Mouse (Mus musculus): ENCODE measurements around the gene Cmya5. TPM values are rescaled to one million over a fixed set of nuclear protein-coding genes. Genes with fewer than 3 reads are reported as not detected.
"Not testable (repeated sequence)": the region's sequence is repeated elsewhere in the genome, so short reads cannot be mapped to it uniquely, and the experiment has no call there.

The Cmya5 gene
- 0.01 and 0.02 TPM in 2 replicates for polyA plus RNA-seq (2015; fragmentation: Nextera tagmentation; extraction: Ambion mirVana)

DNA sequence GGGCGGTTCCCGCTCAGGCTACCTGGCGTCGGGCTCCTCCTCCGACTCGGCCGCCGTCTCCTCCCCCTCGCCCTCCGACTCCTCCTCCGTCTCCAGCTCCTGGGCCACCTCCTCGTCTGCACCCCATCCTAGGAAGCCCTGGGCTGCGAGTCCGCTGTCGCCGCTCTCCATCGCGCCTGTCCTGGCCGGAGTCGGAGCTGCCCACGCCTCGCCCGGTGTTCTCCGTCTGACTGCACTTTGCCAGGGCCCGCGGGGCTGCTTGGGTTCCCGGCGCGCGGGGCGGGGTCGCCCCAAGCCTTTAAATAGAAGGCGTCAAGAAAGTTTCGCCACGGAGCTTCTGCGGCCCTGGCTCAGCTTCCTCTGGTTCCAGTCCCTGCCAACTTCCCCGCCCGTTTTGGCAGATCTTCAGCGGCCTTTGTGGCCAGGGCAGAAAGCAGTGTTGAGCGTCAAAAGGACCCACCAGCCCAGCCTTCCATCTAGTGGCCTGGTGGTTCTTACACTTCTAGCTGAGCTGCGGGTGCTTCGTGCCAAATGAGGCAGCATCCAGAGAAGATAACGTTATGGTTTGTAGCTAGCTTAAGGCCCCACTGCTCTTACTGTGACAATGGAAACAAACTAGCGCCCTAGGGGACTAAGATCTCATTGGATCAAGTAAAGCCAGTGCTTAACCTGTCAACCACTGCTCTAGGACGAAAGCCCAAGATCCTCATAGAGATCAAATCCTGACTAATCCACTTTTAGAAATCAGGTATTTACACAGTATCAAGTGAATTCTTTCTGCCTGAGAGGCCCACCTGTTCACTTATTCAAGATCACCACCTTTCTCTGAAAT is at the start of gene Cmya5:
TSS of gene Cmya5 (minus strand) at position 389 of the 832 bp plus-strand sequence.
- peak; percentile 3 for DNase-seq
- WGBS (ENCODE audit: insufficient replicate concordance) = 10% methylated on average over 45 of the region's 45 CpGs
- Histone ChIP-seq H3K27me3 (no peaks in the 10 kb centered on the region), H3K27ac (no peak within 1 kb of the TSS), H3K36me3 (peaks cover 13% of the 10 kb centered on the region), H3K9ac (peak within 1 kb of the TSS; percentile 53), H3K9me3 (replicated peaks) (no peaks in the 10 kb centered on the region), H3K4me1 (replicated peaks) (peaks cover 15% of the 10 kb centered on the region), H3K4me3 (replicated peaks) (peak within 1 kb of the TSS; percentile 53), H3K4me2 (peak within 1 kb of the TSS; percentile 73)
- ATAC-seq (ENCODE audit: low read depth) = peak; percentile 60

DNA sequence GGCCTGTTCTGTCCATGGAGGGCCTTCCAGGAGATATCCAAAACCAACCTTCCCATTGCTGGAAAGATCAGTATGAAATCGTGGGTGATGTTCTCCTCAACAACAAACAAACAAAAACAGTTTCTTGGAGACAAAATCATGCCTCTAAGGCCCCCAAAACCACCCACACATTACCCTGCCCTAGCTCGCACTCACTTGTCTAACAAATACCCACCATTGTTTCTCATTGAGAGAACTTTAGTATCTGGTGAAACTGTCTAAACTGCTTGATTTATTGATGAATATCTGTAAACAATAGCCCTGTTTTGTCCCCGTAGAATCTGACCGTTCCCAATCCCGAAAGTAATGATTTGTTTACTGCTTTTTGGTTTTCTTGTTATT is 48.1 kb upstream of the Cmya5 start:
- Histone ChIP-seq H3K9ac (peak overlapping the region; percentile 93), H3K27ac (peak overlapping the region; percentile 94), H3K27me3 (no peaks in the 10 kb centered on the region), H3K4me2 (peak overlapping the region; percentile 75), H3K36me3 (0 out of 2 replicates have a peak, but pooled peaks cover 3% of the 10 kb centered on the region), H3K4me3 (replicated peaks) (peak overlapping the region; percentile 99), H3K9me3 (replicated peaks) (no peaks in the 10 kb centered on the region), H3K4me1 (replicated peaks) (peaks cover 31% of the 10 kb centered on the region)
- ATAC-seq (ENCODE audit: low read depth) (peak; percentile 8), DNase-seq (no peak)
- WGBS (ENCODE audit: insufficient replicate concordance) = 57% methylated on average over 5 of the region's 5 CpGs

- H3K4me3 ChIP-seq (replicated peaks) = peak within 1 kb of the TSS; percentile 99
- ATAC-seq (ENCODE audit: low read depth) (peak; percentile 100), DNase-seq (peak; percentile 93)
- peak within 1 kb of the TSS; percentile 93 for H3K9ac ChIP-seq
- H3K9me3 ChIP-seq (replicated peaks) = no peaks in the 10 kb centered on the region
- H3K4me2 ChIP-seq = peak within 1 kb of the TSS; percentile 75
- peak within 1 kb of the TSS; percentile 94 for H3K27ac ChIP-seq
- under 1% methylated on average over 71 of the region's 72 CpGs for WGBS (ENCODE audit: insufficient replicate concordance)
- H3K4me1 ChIP-seq (replicated peaks) = peaks cover 31% of the 10 kb centered on the region
- 0 out of 2 replicates have a peak, but pooled peaks cover 3% of the 10 kb centered on the region for H3K36me3 ChIP-seq
- H3K27me3 ChIP-seq = no peaks in the 10 kb centered on the region
Measured at GRCm38 (mm10) chr13:93191831-93192645, 47.5 kb upstream of the Cmya5 start, which contains the start of gene Tent2. Gene Tent2 (minus strand): TSS chr13:93192385.

- Histone ChIP-seq H3K4me1 (replicated peaks) (peaks cover 31% of the 10 kb centered on the region), H3K9ac (no peak overlapping the region), H3K4me3 (replicated peaks) (no peak overlapping the region), H3K36me3 (peaks cover 9% of the 10 kb centered on the region), H3K27ac (no peak overlapping the region), H3K27me3 (no peaks in the 10 kb centered on the region), H3K4me2 (peak overlapping the region; percentile 32), H3K9me3 (replicated peaks) (no peaks in the 10 kb centered on the region)
- DNase-seq = no peak
- 73% methylated on average over 2 of the region's 2 CpGs for WGBS (ENCODE audit: insufficient replicate concordance)
- ATAC-seq (ENCODE audit: low read depth) = no peak
Measured at GRCm38 (mm10) chr13:93189416-93189815, 44.9 kb upstream of the Cmya5 start.

DNA sequence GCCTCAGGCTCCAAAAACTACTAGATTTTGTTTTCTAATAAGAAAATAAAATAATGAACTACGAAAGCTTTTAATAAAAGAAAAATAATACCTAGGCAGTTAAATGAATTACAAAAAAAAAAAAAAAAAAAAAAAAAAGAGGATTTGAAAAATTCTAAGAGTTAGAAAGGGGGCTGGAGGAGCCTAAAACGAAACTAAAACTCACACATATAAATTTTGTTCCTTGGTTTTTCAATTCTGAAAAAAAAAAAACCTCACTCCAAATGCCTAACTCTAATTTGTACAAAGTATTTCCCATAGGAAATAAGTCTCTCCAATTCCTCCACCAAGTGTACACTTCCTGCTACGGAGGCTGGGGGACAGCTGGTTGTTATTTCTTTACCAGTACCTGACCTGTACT is 44.2 kb upstream of the Cmya5 start:
- ATAC-seq (ENCODE audit: low read depth) (no peak), DNase-seq (no peak)
- no peak overlapping the region for H3K4me3 ChIP-seq (replicated peaks)
- WGBS (ENCODE audit: insufficient replicate concordance) = 68% methylated on average over 3 of the region's 3 CpGs
- H3K9me3 ChIP-seq (replicated peaks) = no peaks in the 10 kb centered on the region
- H3K27me3 ChIP-seq = no peaks in the 10 kb centered on the region
- H3K4me1 ChIP-seq (replicated peaks) = peaks cover 31% of the 10 kb centered on the region
- no peak overlapping the region for H3K27ac ChIP-seq
- peaks cover 13% of the 10 kb centered on the region for H3K36me3 ChIP-seq
- no peak overlapping the region for H3K9ac ChIP-seq
- peak overlapping the region; percentile 41 for H3K4me2 ChIP-seq

- WGBS (ENCODE audit: insufficient replicate concordance) = 87% methylated on average over 5 of the region's 5 CpGs
- DNase-seq; H3K27ac ChIP-seq; H3K9me3 ChIP-seq (replicated peaks); H3K4me2 ChIP-seq; ATAC-seq (ENCODE audit: low read depth); H3K9ac ChIP-seq; H3K27me3 ChIP-seq; H3K4me3 ChIP-seq (replicated peaks): not testable (repeated sequence)
- peaks cover 21% of the 10 kb centered on the region for H3K36me3 ChIP-seq
- peaks cover 29% of the 10 kb centered on the region for H3K4me1 ChIP-seq (replicated peaks)
Measured at GRCm38 (mm10) chr13:93187792-93188191, 43.3 kb upstream of the Cmya5 start.

DNA sequence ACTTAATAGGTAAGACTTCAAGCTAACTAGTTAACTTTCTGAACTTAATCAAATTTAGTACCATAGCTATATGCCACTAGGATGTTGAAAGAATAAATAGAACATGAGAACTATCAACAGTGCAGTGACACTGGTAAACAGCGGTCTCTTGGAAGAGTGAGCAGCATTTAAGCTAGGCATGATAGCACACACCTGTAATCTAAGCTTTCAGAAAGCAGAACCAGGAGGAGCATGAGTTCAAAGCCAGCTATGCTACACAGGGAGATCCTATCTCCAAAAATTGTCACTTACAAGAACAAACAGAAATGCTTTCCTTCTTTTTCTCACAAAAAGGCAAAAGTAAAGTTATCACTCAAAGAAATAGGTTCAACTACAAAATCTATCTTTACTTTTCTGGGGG is 35.8 kb upstream of the Cmya5 start:
- peaks cover 39% of the 10 kb centered on the region for H3K36me3 ChIP-seq
- WGBS (ENCODE audit: insufficient replicate concordance) = 95% methylated on average over 1 of the region's 1 CpGs
- ATAC-seq (ENCODE audit: low read depth) = no peak

GRCm38 (mm10) chr13:93179522-93179921 is 35.0 kb upstream of the Cmya5 start:
- H3K4me1 ChIP-seq (replicated peaks) = peaks cover 16% of the 10 kb centered on the region; the same call in 1 of the 2 replicates
- no peaks in the 10 kb centered on the region for H3K27me3 ChIP-seq
- no peak overlapping the region for H3K9ac ChIP-seq
- H3K4me2 ChIP-seq = no peak overlapping the region
- ATAC-seq (ENCODE audit: low read depth) (no peak), DNase-seq (no peak)
- no peaks in the 10 kb centered on the region for H3K9me3 ChIP-seq (replicated peaks)
- H3K27ac ChIP-seq = no peak overlapping the region
- no peak overlapping the region for H3K4me3 ChIP-seq (replicated peaks)
- 76% methylated on average over 2 of the region's 2 CpGs for WGBS (ENCODE audit: insufficient replicate concordance)
- H3K36me3 ChIP-seq = peaks cover 37% of the 10 kb centered on the region

More for the DNA sequence above, 35.8 kb upstream of the Cmya5 start:
- Histone ChIP-seq H3K27ac (no peak overlapping the region), H3K4me3 (replicated peaks) (no peak overlapping the region), H3K9me3 (replicated peaks) (no peaks in the 10 kb centered on the region), H3K4me1 (replicated peaks) (peaks cover 16% of the 10 kb centered on the region; the same call in 1 of the 2 replicates), H3K4me2 (no peak overlapping the region), H3K9ac (no peak overlapping the region), H3K27me3 (no peaks in the 10 kb centered on the region)
- no peak for DNase-seq

GRCm38 (mm10) chr13:93177571-93177970 is 33.0 kb upstream of the Cmya5 start:
- Histone ChIP-seq H3K9ac (no peak overlapping the region), H3K27ac (no peak overlapping the region), H3K36me3 (peaks cover 36% of the 10 kb centered on the region), H3K9me3 (replicated peaks) (no peaks in the 10 kb centered on the region), H3K4me1 (replicated peaks) (peaks cover 16% of the 10 kb centered on the region; the same call in 1 of the 2 replicates), H3K4me3 (replicated peaks) (no peak overlapping the region), H3K27me3 (no peaks in the 10 kb centered on the region), H3K4me2 (no peak overlapping the region)
- ATAC-seq (ENCODE audit: low read depth) = no peak
- DNase-seq = no peak

GRCm38 (mm10) chr13:93163303-93163702 is 18.8 kb upstream of the Cmya5 start:
- H3K36me3 ChIP-seq = peaks cover 40% of the 10 kb centered on the region
- H3K4me3 ChIP-seq (replicated peaks) = no peak overlapping the region
- H3K27me3 ChIP-seq = no peaks in the 10 kb centered on the region
- H3K4me1 ChIP-seq (replicated peaks) = no peaks in the 10 kb centered on the region
- 86% methylated on average over 4 of the region's 4 CpGs for WGBS (ENCODE audit: insufficient replicate concordance)
- DNase-seq (no peak), ATAC-seq (ENCODE audit: low read depth) (no peak)
- no peak overlapping the region for H3K9ac ChIP-seq
- H3K9me3 ChIP-seq (replicated peaks) = no peaks in the 10 kb centered on the region
- H3K4me2 ChIP-seq = no peak overlapping the region
- H3K27ac ChIP-seq = no peak overlapping the region

GRCm38 (mm10) chr13:93162456-93162855 is 17.9 kb upstream of the Cmya5 start:
- H3K4me3 ChIP-seq (replicated peaks) = no peak overlapping the region
- no peak for DNase-seq
- no peaks in the 10 kb centered on the region for H3K4me1 ChIP-seq (replicated peaks)
- no peak overlapping the region for H3K9ac ChIP-seq
- no peak overlapping the region for H3K27ac ChIP-seq
- peaks cover 44% of the 10 kb centered on the region for H3K36me3 ChIP-seq
- no peak overlapping the region for H3K4me2 ChIP-seq
- no peaks in the 10 kb centered on the region for H3K27me3 ChIP-seq
- no peaks in the 10 kb centered on the region for H3K9me3 ChIP-seq (replicated peaks)
- ATAC-seq (ENCODE audit: low read depth) = no peak
